Mouse (Mus musculus) small intestine, adult 2 months (tissue): ENCODE measurements around the gene Ccdc155.

ENCODE experiments used
- CTCF ChIP-seq: fragments of 200-500 bp; IDR thresholded peaks from 2 replicates; pipeline ENCODE4 v1.5.1; 2012; ENCODE audit warnings: low read depth, mild to moderate bottlenecking, control low read depth, inconsistent platforms, low read length, moderate library complexity, mixed read lengths; ENCODE audit not compliant: insufficient replicate concordance, insufficient read length; ENCODE audit errors: extremely low read depth
- POLR2A ChIP-seq: fragments of 200-500 bp; IDR thresholded peaks from 2 replicates; pipeline ENCODE4 v1.6.1; 2012; ENCODE audit warnings: low read depth, mild to moderate bottlenecking, control low read depth, inconsistent platforms, low read length, moderate library complexity

GRCm38 (mm10) chr7:45175398-45175797 lies 29.3 kb downstream of the Ccdc155 start:
- TF ChIP-seq CTCF (no peak), POLR2A (no peak)
